Mouse (Mus musculus) spleen, postnatal 0 days (tissue): ENCODE results near the gene Rsad1. TPM values are rescaled to one million over a fixed set of nuclear protein-coding genes. Genes with fewer than 3 reads are reported as not detected.

Experiments
- polyA plus RNA-seq: library from polyadenylated mRNA; unstranded; fragments of >200 nt; fragmentation: Nextera tagmentation; extraction: Ambion mirVana; gene quantifications from 2 replicates; pipeline ENCODE4 v1.2.1, GENCODE M21; 2015

Rsad1 gene
- polyA plus RNA-seq = 2.1 and 2.3 TPM in 2 replicates

GRCm38 (mm10) chr11:94548888-94549690 lies at the start of gene Rsad1:
TSS of gene Rsad1 (minus strand) at chr11:94549255.

GRCm38 (mm10) chr11:94564437-94565150 lies 15.5 kb upstream of the Rsad1 start, which contains the start of gene Chad:
TSS of gene Chad (plus strand) at chr11:94565047.

GRCm38 (mm10) chr11:94521219-94521843 lies 27.7 kb downstream of the Rsad1 start, which contains the start of gene Mycbpap:
TSS of gene Mycbpap (minus strand) at chr11:94521742.

GRCm38 (mm10) chr11:94499661-94500152 lies 49.3 kb downstream of the Rsad1 start, which contains the start of gene Epn3:
TSS of gene Epn3 (minus strand) at chr11:94499974.

Other genes with a start within 250 kb of the Rsad1 start
- 99.5 and 101 TPM in 2 replicates for gene Luc7l3, start 227.3 kb downstream of the Rsad1 start, polyA plus RNA-seq
- gene Ankrd40, start 221.3 kb downstream of the Rsad1 start, polyA plus RNA-seq = 7.6 and 8.7 TPM in 2 replicates
- gene Abcc3, start 156.3 kb downstream of the Rsad1 start, polyA plus RNA-seq = 5.0 and 5.6 TPM in 2 replicates
- gene Cacna1g, start 75.1 kb downstream of the Rsad1 start, polyA plus RNA-seq = 3.9 and 4.2 TPM in 2 replicates
- not detected in 2 replicates for gene Spata20, start 63.1 kb downstream of the Rsad1 start, polyA plus RNA-seq
- 0.46 and 1.1 TPM in 2 replicates for gene Epn3, start 49.3 kb downstream of the Rsad1 start, polyA plus RNA-seq
- 0.08 and 0.30 TPM in 2 replicates for gene Mycbpap, start 27.5 kb downstream of the Rsad1 start, polyA plus RNA-seq
- gene Chad, start 15.8 kb upstream of the Rsad1 start, polyA plus RNA-seq = 0.07 and 0.24 TPM in 2 replicates
- 2.1 and 2.4 TPM in 2 replicates for gene Acsf2, start 52.6 kb upstream of the Rsad1 start, polyA plus RNA-seq
- gene Lrrc59, start 80.5 kb upstream of the Rsad1 start, polyA plus RNA-seq = 58.3 and 59.8 TPM in 2 replicates
- 89.3 and 97.3 TPM in 2 replicates for gene Mrpl27, start 104.5 kb upstream of the Rsad1 start, polyA plus RNA-seq
- gene Eme1, start 104.7 kb upstream of the Rsad1 start, polyA plus RNA-seq = 13.7 and 16.4 TPM in 2 replicates
- 4.2 and 5.5 TPM in 2 replicates for gene Xylt2, start 128.3 kb upstream of the Rsad1 start, polyA plus RNA-seq
- not detected in 2 replicates for gene Gm11541, start 155.2 kb upstream of the Rsad1 start, polyA plus RNA-seq
- 0.15 TPM in 1 of 2 replicates, not detected in the other for gene Cdc34b, start 192.5 kb upstream of the Rsad1 start, polyA plus RNA-seq
- gene Tmem92, start 233.4 kb upstream of the Rsad1 start, polyA plus RNA-seq = not detected in 2 replicates